9 mouse cellular contexts compared by ENCODE assay signal in genomic region chrX:143826521-143826920, GRCm38 (mm10). TPM values are rescaled to one million over a fixed set of nuclear protein-coding genes. Genes with fewer than 3 reads are reported as not detected.
A peak's percentile ranks its signal among the peaks of the same experiment; 100 is the strongest.
DNase-seq lines count a peak whose midpoint lies in the region; ATAC-seq and TF ChIP-seq lines count a peak whose summit lies in the region.
"Had no signal": no experiment of that assay in that cellular context is flagged by ENCODE, and none has a peak within 500 bp of the region (broad histone marks: within the 10 kb centered on the region; RNA-seq: fewer than 3 reads in every experiment).

No protein-coding gene starts in this region.

- no peak for TF ChIP-seq CTCF in kidney, postnatal 0 days (IDR thresholded peaks at IDR 0.05; ENCODE audit: low read depth)

- H3K36me3 ChIP-seq in heart, embryonic 11.5 days (ENCODE audit: control insufficient read depth, insufficient read depth, low read length), result no peaks in the 10 kb centered on the region
- no peaks in the 10 kb centered on the region for H3K36me3 ChIP-seq in kidney, postnatal 0 days (ENCODE audit: insufficient read depth, low read length)
- H3K36me3 ChIP-seq in embryonic facial prominence, embryonic 11.5 days (replicated peaks; ENCODE audit: control insufficient read depth, insufficient read depth, low read depth, low read length), result no peaks in the 10 kb centered on the region
- no peaks in the 10 kb centered on the region for H3K36me3 ChIP-seq in limb, embryonic 15.5 days

- H3K4me3 ChIP-seq in heart, embryonic 11.5 days (ENCODE audit: low read depth, low read length), result peak overlapping the region; percentile 40
- H3K4me3 ChIP-seq in kidney, postnatal 0 days (replicated peaks; ENCODE audit: low read depth, low read length), result peak overlapping the region; percentile 29; the same call in 1 of the 2 replicates
- H3K4me3 ChIP-seq in embryonic facial prominence, embryonic 11.5 days (ENCODE audit: low read depth, low read length), result peak overlapping the region; percentile 38
- peak overlapping the region; percentile 43 for H3K4me3 ChIP-seq in limb, embryonic 15.5 days
- H3K4me3 ChIP-seq: left cerebral cortex, adult 2 months had no signal

- ATAC-seq in heart, embryonic 11.5 days (replicated peaks; ENCODE audit: insufficient number of reproducible peaks, low FRiP score, low TSS enrichment), result 0 out of 2 replicates have a peak, but pooled peaks have one; percentile 35
- ATAC-seq in kidney, postnatal 0 days (replicated peaks; ENCODE audit: low FRiP score, low read depth), result no peak
- ATAC-seq in embryonic facial prominence, embryonic 11.5 days (replicated peaks; ENCODE audit: insufficient number of reproducible peaks, low FRiP score, low TSS enrichment, low read depth), result no peak
- ATAC-seq in limb, embryonic 15.5 days (ENCODE audit: insufficient number of reproducible peaks, low FRiP score, low TSS enrichment, low read depth), result no peak
- ATAC-seq in inflammation-experienced regulatory T-cells, adult 6 months, result no peak

- no peaks in the 10 kb centered on the region for H3K9me3 ChIP-seq in heart, embryonic 11.5 days (replicated peaks; ENCODE audit: control insufficient read depth, low read length)
- H3K9me3 ChIP-seq in kidney, postnatal 0 days (replicated peaks; ENCODE audit: low read length), result no peaks in the 10 kb centered on the region
- no peaks in the 10 kb centered on the region for H3K9me3 ChIP-seq in embryonic facial prominence, embryonic 11.5 days (replicated peaks; ENCODE audit: control insufficient read depth, low read length)
- no peaks in the 10 kb centered on the region for H3K9me3 ChIP-seq in limb, embryonic 15.5 days

- no peaks in the 10 kb centered on the region for H3K4me1 ChIP-seq in heart, embryonic 11.5 days (ENCODE audit: control insufficient read depth, insufficient read depth, low read length)
- no peaks in the 10 kb centered on the region for H3K4me1 ChIP-seq in kidney, postnatal 0 days (replicated peaks; ENCODE audit: insufficient read depth, low read length)
- no peaks in the 10 kb centered on the region for H3K4me1 ChIP-seq in embryonic facial prominence, embryonic 11.5 days (ENCODE audit: control insufficient read depth, insufficient read depth, low read length)
- H3K4me1 ChIP-seq in limb, embryonic 15.5 days, result peaks cover 5% of the 10 kb centered on the region; the same call in 1 of the 2 replicates

- peak overlapping the region; percentile 56 for H3K4me2 ChIP-seq in heart, embryonic 11.5 days
- peak overlapping the region; percentile 45 for H3K4me2 ChIP-seq in kidney, postnatal 0 days (ENCODE audit: low read length)
- peak overlapping the region; percentile 33 for H3K4me2 ChIP-seq in embryonic facial prominence, embryonic 11.5 days (ENCODE audit: low read depth, low read length)
- H3K4me2 ChIP-seq in limb, embryonic 15.5 days, result peak overlapping the region; percentile 34

- DNase-seq in heart, adult 8-10 months (ENCODE audit: low spot score), result no peak
- no peak for DNase-seq in kidney, postnatal 0 days (ENCODE audit: low spot score)
- DNase-seq in kidney, adult 18-20 months, result no peak
- no peak for DNase-seq in embryonic facial prominence, embryonic 11.5 days (ENCODE audit: low spot score)
- no peak for DNase-seq in retina, postnatal 1 day

- peak overlapping the region; percentile 40 for H3K9ac ChIP-seq in heart, embryonic 11.5 days (ENCODE audit: low read depth, low read length)
- no peak overlapping the region for H3K9ac ChIP-seq in kidney, postnatal 0 days (ENCODE audit: low read depth, low read length)
- H3K9ac ChIP-seq in embryonic facial prominence, embryonic 11.5 days (replicated peaks; ENCODE audit: low read length), result peak overlapping the region; percentile 51
- H3K9ac ChIP-seq in limb, embryonic 15.5 days, result peak overlapping the region; percentile 28

- 30% methylated on average over 4 of the region's 4 CpGs for WGBS in heart, embryonic 11.5 days (ENCODE audit: insufficient replicate concordance)
- 37% methylated on average over 4 of the region's 4 CpGs for WGBS in kidney, postnatal 0 days
- WGBS in embryonic facial prominence, embryonic 11.5 days, result 51% methylated on average over 4 of the region's 4 CpGs
- 25% methylated on average over 4 of the region's 4 CpGs for WGBS in limb, embryonic 15.5 days

- peak overlapping the region; percentile 54; the same call in 1 of the 2 replicates for H3K27ac ChIP-seq in heart, embryonic 11.5 days (ENCODE audit: low read depth, low read length)
- H3K27ac ChIP-seq in kidney, postnatal 0 days, result no peak overlapping the region
- no peak overlapping the region for H3K27ac ChIP-seq in embryonic facial prominence, embryonic 11.5 days (replicated peaks; ENCODE audit: low read depth, low read length)
- peak overlapping the region; percentile 80 for H3K27ac ChIP-seq in limb, embryonic 15.5 days
- H3K27ac ChIP-seq: left cerebral cortex, adult 2 months had no signal

- H3K27me3 ChIP-seq in heart, embryonic 11.5 days (ENCODE audit: control insufficient read depth, insufficient read depth, low read length), result no peaks in the 10 kb centered on the region
- no peaks in the 10 kb centered on the region for H3K27me3 ChIP-seq in kidney, postnatal 0 days (ENCODE audit: insufficient read depth, low read length)
- H3K27me3 ChIP-seq in embryonic facial prominence, embryonic 11.5 days (ENCODE audit: control insufficient read depth, insufficient read depth, low read length), result no peaks in the 10 kb centered on the region
- H3K27me3 ChIP-seq in limb, embryonic 15.5 days, result peaks cover 4% of the 10 kb centered on the region; the same call in 1 of the 2 replicates

RNA-seq across cellular contexts. Expression of gene Capn6, which starts 0.7 kb away (rescaled TPM):
- 264 and 287 TPM in 2 replicates for polyA plus RNA-seq in heart, embryonic 11.5 days (2014; fragmentation: Nextera tagmentation; extraction: Ambion mirVana)
- under 1 TPM; 0.22 to 0.75 (median 0.46) TPM for total RNA-seq in heart, adult 8-10 months (2022)
- polyA plus RNA-seq in kidney, postnatal 0 days (2015; fragmentation: Nextera tagmentation; extraction: Ambion mirVana), result 82.8 and 84.0 TPM in 2 replicates
- 194 and 228 TPM in 2 replicates for polyA plus RNA-seq in embryonic facial prominence, embryonic 11.5 days (2014; fragmentation: Nextera tagmentation; extraction: Ambion mirVana)
- polyA plus RNA-seq in limb, embryonic 15.5 days (2015; fragmentation: Nextera tagmentation; extraction: Ambion mirVana), result 323 and 402 TPM in 2 replicates
- not detected for polyA plus RNA-seq in inflammation-experienced regulatory T-cells, adult 6 months (2017; shearing (Covaris generic))

Comparison
In these comparisons a context has a peak if more than half of its experiments do, and no peak if none do; other contexts are left out.
1. H3K27ac ChIP-seq: peak in heart, embryonic 11.5 days (single experiment) and limb, embryonic 15.5 days (single experiment); none in kidney, postnatal 0 days (single experiment) and embryonic facial prominence, embryonic 11.5 days (single experiment).
2. RNA of gene Capn6, which starts 0.7 kb away (polyA plus RNA-seq): 323 to 402 TPM in limb, embryonic 15.5 days, 264 to 287 TPM in heart, embryonic 11.5 days, 194 to 228 TPM in embryonic facial prominence, embryonic 11.5 days and 82.8 to 84.0 TPM in kidney, postnatal 0 days; not detected in inflammation-experienced regulatory T-cells, adult 6 months; every median in the first group is over 10 times any median in the second.
3. Peak in every context shown above with its lines, with median percentiles within 50 percentile points of each other: H3K4me2 ChIP-seq and H3K4me3 ChIP-seq.